Mouse (Mus musculus): ENCODE results near the gene Babam2.

DNA sequence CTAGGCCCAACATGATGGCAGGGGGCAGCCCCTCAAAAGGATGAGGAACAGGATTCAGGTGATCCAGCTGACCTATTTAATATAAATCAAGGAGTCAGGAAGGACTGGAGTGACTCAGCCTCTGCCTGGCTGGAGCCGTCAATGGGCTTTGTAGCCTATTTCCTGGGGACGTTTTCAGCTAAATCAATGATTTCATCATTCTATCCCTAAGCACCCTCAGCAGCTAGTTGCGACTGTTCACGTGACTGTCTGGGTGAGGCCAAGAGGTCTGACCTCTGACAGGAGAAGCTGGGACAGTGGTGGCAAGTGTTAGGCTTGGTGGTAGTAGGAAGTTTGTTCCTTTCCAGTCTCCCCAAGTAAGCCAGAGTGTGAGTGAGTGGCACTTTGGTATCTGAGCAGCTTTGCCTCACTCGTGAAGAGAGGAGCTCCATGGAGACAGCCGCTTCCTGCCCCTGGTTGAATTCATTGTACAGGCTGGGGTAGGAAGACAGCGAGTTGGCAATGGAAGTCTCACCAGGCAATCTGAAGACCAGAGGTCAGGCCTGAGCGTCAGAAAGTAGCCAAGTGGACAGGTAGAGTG is 337.1 kb downstream of the Babam2 start:
- no peak for TF ChIP-seq CTCF (IDR thresholded peaks at IDR 0.05; ENCODE audit: low read depth, low read length)
- no peak for TF ChIP-seq EP300 (IDR thresholded peaks at IDR 0.05; ENCODE audit: insufficient read depth, low read depth, low read length)
